Mouse (Mus musculus): ENCODE results near the gene Ube2h.
"Not testable (repeated sequence)": the region's sequence is repeated elsewhere in the genome, so short reads cannot be mapped to it uniquely, and the experiment has no call there.

Ube2h gene

GRCm38 (mm10) chr6:30245397-30245796 is 58.9 kb downstream of the Ube2h start:
- DNase-seq (ENCODE audit: low read depth, low spot score), result no peak

GRCm38 (mm10) chr6:30243347-30244007 is 60.9 kb downstream of the Ube2h start:
- DNase-seq (ENCODE audit: low read depth, low spot score), result no peak

DNA sequence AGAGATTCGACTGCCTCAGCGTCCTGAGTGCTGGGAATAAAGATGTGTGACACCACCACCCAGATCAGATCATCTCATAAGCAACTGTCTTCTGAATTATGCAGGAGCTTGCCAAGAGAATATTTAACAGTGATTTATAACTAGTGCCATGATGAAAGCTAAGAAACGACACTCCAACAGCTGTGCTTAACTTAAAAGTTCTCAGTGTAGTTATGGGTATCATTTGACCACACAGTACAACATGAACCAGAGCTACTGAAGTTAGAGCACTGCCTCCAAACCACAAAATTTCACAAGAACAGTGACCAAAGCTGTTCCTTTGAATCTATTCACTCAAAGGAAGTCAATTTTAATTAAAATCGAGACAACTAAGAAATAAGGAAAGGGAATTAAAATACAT is 61.4 kb downstream of the Ube2h start:
- no peak for DNase-seq (ENCODE audit: low read depth, low spot score)

- no peak for DNase-seq (ENCODE audit: low read depth, low spot score)
Observed at GRCm38 (mm10) chr6:30240105-30240504, 64.2 kb downstream of the Ube2h start.

GRCm38 (mm10) chr6:30239207-30239606 is 65.1 kb downstream of the Ube2h start:
- DNase-seq (ENCODE audit: low read depth, low spot score), result no peak

- DNase-seq (ENCODE audit: low read depth, low spot score), result no peak
Observed at GRCm38 (mm10) chr6:30238079-30238478, 66.3 kb downstream of the Ube2h start.

DNA sequence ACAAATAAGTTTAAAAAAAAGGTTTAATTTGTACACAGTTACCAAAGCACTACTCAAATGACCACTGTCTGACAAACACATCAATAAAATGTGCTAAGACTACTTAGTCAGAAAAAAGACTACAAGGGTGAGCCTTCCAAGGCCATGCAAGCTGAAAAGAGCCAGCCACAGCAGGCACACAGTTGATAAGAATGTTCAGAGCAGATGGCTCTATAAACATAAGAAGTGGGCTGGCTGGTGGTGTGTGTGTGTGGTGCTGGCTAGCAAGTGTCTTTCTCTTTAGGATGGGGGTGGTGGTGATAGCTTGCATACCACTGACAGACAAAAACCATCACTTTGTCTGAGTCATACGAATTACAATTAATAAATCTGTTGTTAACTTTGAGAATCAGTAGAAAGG is 67.8 kb downstream of the Ube2h start:
- no peak for DNase-seq (ENCODE audit: low read depth, low spot score)

- DNase-seq (ENCODE audit: low read depth, low spot score), result no peak
Observed at GRCm38 (mm10) chr6:30231758-30232293, 72.5 kb downstream of the Ube2h start.

- DNase-seq (ENCODE audit: low read depth, low spot score), result no peak
Observed at GRCm38 (mm10) chr6:30230246-30230645, 74.1 kb downstream of the Ube2h start.

DNA sequence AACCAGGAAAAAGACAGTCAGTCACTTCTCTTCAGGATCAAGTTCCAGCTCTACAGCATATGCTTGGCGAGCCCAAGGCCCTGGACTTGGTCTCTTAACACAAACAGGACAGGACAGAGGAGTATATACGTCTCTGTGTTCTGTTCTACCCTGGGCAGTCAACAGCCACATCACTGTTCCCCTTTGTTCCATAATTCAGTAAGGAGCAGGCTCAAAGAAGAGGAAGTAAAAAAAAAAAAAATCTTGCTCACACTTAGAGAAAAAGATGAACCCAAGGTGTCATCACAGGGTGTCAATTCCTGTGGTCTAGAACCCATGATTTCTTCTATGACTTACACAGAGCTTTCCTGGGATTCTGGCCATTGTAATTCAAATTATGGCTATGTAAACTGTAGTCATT is 75.4 kb downstream of the Ube2h start:
- no peak for DNase-seq (ENCODE audit: low read depth, low spot score)

DNA sequence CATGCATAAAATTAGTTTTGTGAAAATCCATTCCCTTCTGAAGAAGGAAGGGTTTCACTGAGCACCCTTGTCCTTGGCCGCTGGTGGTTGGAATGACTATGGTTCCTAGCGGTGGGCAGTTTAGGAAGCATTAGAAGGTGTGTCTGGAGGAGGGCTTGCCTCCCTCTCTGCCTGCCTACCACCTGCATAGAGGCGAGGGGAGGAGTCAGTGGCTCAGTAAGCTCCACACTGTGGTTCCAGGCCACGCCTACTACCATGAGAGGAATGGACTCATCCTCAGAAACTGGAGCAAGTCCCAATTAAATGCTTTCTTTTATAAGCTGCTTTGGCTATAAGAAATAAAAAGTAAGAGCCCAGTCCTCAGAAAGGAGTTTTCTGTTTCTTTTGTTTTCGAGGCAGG is 76.0 kb downstream of the Ube2h start:
- no peak for DNase-seq (ENCODE audit: low read depth, low spot score)

GRCm38 (mm10) chr6:30226971-30227700 is 77.2 kb downstream of the Ube2h start:
- DNase-seq (ENCODE audit: low read depth, low spot score), result no peak

DNA sequence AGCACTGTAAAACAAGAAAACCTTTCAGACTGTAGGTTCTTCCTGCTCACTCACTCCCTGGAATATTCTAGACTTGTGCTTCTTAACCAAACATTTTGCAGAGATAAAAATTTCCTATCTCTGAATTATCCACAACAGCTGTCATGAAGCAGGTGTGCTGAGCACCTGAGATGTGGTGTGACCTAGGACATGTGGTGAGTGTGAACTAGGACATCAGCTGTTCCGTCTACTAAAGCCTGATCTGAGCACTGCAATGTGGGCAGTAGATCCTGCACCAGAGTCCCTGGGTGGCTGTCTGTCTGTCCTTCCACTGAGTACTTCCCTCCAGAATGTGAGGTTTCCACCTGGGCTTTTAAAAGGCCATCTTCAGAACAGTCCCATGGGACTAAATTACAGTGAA is 79.6 kb downstream of the Ube2h start:
- DNase-seq (ENCODE audit: low read depth, low spot score), result no peak

- peak; percentile 18 for DNase-seq (ENCODE audit: low read depth, low spot score)
Observed at GRCm38 (mm10) chr6:30222321-30222720, 82.0 kb downstream of the Ube2h start.

DNA sequence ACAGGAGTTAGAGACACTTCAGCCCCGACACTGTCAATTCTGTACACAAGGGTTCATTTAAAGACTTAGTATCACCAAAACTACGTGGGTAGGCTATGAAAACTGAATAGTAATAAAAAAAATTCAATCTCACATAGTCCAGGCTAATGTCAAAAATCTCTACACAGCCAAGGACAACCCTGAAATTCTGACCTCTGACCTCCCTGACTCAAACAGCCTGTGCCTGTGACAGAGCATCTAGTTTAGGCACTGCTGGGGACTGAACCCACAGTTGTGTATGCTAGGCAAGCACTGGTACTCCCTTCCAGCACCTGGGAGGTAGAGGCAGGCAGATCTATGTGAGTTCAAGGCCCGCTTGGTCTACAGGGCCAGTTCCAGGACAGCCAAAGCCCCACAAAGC is 86.8 kb downstream of the Ube2h start:
- DNase-seq (ENCODE audit: low read depth, low spot score), result no peak

- DNase-seq (ENCODE audit: low read depth, low spot score), result no peak
Observed at GRCm38 (mm10) chr6:30212468-30212867, 91.9 kb downstream of the Ube2h start.

DNA sequence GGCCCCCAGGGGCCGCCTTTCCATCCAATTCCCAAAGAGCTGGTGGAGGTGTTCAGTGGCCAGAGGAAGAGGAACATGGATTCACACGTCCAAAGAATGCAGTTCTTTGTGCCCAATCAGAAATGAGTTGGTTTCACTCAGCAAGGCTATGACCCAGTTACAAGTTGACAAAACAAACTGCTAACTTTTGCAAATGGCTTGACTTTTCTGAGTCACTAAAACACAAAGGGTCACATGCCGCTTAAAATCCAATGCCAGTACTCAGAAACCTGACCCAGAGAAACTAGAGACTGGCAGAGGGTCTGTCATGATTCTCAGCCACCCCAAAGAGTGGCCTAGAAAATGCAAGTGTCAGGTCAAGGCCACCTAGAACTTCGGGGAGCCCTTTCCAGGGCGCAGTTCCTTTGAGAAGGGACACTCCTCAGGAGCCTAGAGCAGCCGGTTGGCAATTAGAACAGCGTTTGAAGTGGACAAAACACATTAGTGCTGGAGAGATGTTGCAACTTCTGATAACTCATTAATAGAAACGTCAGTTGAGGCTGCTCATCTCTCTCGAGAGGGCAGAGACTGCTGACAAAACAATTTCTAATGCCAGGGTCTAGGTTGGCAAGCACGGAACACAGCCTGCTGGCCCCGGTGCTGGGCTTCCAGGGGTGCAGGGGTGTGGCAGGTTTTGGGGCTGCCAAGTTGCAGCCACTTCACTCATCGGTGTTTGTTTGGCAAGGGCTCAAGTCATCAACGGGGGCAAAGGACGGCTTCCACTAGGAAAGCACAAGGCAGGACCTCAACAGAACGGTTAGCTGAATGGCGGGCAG is 92.5 kb downstream of the Ube2h start:
- no peak for DNase-seq (ENCODE audit: low read depth, low spot score)

DNA sequence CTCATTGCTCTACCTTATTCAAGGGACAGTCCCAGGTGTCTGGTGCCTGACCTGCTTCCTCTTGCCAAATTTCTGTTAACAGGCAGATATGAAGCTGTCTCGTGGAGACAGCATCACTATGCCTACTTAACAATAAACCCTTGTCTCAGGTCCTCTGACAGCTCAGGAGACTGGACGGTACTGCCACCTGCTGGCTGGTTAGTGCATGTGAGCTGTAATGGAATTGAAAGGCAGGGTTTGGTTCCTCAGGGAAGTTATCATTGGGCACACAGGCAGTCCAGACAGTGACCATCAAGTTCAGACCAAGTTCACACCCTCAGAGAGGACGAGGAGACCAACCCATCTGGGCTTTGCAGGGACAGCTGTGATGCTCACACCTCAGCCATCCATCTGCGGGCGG is 93.6 kb downstream of the Ube2h start:
- DNase-seq (ENCODE audit: low read depth, low spot score), result peak; percentile 22

DNA sequence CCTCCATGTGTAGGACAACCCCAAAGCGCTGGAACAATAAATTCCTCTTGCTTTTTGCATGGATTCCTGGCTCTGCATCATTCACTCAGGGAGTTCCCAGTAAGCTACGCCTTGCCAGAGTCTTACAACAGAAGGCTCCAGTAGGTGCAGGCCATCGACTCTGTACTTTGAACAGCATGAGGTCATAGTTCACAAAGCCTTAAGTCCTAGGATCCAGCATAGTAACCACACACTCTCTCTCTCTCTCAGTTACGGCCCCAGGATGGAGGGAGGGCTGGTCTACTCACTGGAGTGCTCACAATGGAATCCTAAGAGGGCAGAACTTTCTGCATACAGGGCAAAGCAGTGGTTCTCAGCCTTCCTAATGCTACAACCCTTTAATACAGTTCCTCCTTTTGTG is 95.5 kb downstream of the Ube2h start:
- no peak for DNase-seq (ENCODE audit: low read depth, low spot score)

- no peak for DNase-seq (ENCODE audit: low read depth, low spot score)
Observed at GRCm38 (mm10) chr6:30205587-30206202, 98.6 kb downstream of the Ube2h start.

DNA sequence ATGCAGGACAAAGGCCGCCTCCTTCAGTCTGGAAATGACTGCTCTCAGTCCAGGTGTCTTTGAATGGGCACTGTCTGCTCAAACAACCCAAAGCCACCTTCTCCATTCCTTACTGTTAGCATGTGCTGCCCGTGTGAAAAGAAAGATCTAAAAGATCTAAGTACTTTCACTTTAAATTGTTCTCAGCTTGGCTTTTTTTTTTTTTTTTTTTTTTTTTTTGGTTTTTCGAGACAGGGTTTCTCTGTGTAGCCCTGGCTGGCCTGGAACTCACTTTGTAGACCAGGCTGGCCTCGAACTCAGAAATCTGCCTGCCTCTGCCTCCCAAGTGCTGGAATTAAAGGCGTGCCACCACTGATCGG is 99.2 kb downstream of the Ube2h start:
- not testable (repeated sequence) for DNase-seq (ENCODE audit: low read depth, low spot score)

All from brain, embryonic 18.5 days (tissue).